Mouse (Mus musculus) heart, adult 18-20 months (tissue): ENCODE measurements around the gene Zcchc4. TPM values are rescaled to one million over a fixed set of nuclear protein-coding genes. Genes with fewer than 3 reads are reported as not detected.

Experiments
- DNase-seq, 2 experiments: peaks; one replicate each; pipeline ENCODE4 v3.0.0; 2021 to 2022; ENCODE audit warnings: mixed read lengths in 1 of 2
- total RNA-seq, 2 experiments: library from RNA; stranded (reverse); gene quantifications; 2 replicates each; pipeline ENCODE4 v1.2.3; 2021

The Zcchc4 gene
- total RNA-seq, 2 experiments from 2014 or later = 6.7 to 9.3 TPM

GRCm38 (mm10) chr5:52871986-52872385, 96.8 kb downstream of the Zcchc4 start:
- no peak for DNase-seq

Other genes with a start within 250 kb of the Zcchc4 start
- under 1 TPM; 0.54 to 0.57 TPM for gene Lgi2, start 208.9 kb upstream of the Zcchc4 start, total RNA-seq
- gene Sepsecs, start 105.7 kb upstream of the Zcchc4 start, total RNA-seq = 1 to 10 TPM; 5.2 to 6.7 TPM
- gene Pi4k2b, start 33.8 kb upstream of the Zcchc4 start, total RNA-seq = 1 to 10 TPM; 1.5 to 2.6 TPM
- 10 to 100 TPM; 28.8 to 31.5 TPM for gene Anapc4, start 58.6 kb downstream of the Zcchc4 start, total RNA-seq